Mouse (Mus musculus): ENCODE measurements at regions not wholly inside any gene's neighbourhood (a gene's known extent, or its start where the extent isn't known, plus 50 kb on each side); places are given as distances from the start of the nearest gene placed in this dataset.

DNA sequence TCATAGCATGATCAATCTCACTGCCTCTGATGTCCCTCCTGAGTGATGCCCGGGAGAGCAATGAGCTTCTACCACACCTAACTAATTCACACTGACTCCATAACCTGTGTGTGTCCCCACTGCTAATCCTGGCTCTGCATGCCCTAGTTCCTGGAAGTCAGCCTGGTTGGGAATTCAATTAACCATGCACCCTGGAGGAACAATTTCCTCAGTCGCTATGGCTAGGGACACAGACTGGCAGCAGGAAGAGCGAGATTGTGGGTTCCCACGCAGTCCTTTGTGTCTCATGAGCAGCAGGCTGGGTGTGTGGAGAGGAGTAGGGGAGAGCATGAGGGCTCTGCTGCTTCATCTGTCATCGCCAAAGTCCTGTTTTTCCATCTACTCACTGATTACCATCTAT lies 116.7 kb upstream of the Agap1 start:
- 79% methylated on average over 5 of the region's 5 CpGs for WGBS
- Histone ChIP-seq H3K27me3 (no peaks in the 10 kb centered on the region), H3K4me1 (no peaks in the 10 kb centered on the region), H3K9me3 (no peaks in the 10 kb centered on the region), H3K4me3 (no peak overlapping the region), H3K36me3 (no peaks in the 10 kb centered on the region), H3K27ac (replicated peaks) (no peak overlapping the region), H3K4me2 (replicated peaks) (no peak overlapping the region), H3K9ac (replicated peaks) (no peak overlapping the region)
- ATAC-seq (replicated peaks): no peak

DNA sequence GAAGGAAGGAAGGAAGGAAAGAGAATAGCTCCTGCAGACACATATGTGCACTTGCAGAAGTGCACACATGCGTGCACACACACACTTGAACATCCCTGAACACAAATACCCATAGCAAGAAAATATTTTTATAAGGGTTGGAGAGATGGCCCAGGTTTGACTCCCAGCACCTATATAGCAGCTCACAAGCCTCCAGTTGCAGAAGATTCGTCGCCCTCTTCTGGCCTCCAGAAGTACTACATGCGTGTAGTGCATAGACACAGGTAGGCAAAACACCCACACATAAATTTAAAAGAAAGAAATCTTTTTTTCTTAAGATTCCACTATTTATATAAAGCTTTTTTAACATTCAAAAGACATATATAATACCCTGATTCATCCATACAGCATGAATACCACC lies 111.8 kb upstream of the Agap1 start:
- Histone ChIP-seq H3K36me3 (no peaks in the 10 kb centered on the region), H3K9me3 (no peaks in the 10 kb centered on the region), H3K9ac (replicated peaks) (no peak overlapping the region), H3K4me2 (replicated peaks) (no peak overlapping the region), H3K27ac (replicated peaks) (no peak overlapping the region), H3K27me3 (no peaks in the 10 kb centered on the region), H3K4me1 (no peaks in the 10 kb centered on the region), H3K4me3 (no peak overlapping the region)
- ATAC-seq (replicated peaks): no peak
- 47% methylated on average over 4 of the region's 4 CpGs for WGBS

DNA sequence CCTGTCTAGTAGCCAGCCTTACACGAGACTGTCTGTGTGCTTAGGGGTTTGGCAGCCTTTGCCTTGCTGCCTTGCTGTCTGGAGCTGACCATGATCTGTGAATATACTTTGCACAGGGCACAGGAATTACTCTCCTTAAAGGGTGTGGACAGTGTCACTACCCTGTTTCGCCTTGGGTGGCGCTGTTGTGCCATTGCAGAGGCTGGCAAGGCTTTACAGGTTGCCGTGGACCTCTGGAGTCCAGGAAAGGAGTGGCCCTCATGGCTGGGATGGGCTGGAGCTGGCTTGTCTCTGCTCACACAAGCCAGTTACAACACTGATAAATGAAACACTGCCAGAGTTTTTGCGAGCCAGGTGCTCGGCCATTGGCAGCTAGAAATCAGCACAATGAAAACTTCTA lies 110.1 kb upstream of the Agap1 start:
- Histone ChIP-seq H3K27ac (replicated peaks) (no peak overlapping the region), H3K27me3 (no peaks in the 10 kb centered on the region), H3K36me3 (no peaks in the 10 kb centered on the region), H3K4me3 (no peak overlapping the region), H3K4me1 (no peaks in the 10 kb centered on the region), H3K9me3 (no peaks in the 10 kb centered on the region), H3K9ac (replicated peaks) (no peak overlapping the region), H3K4me2 (replicated peaks) (no peak overlapping the region)
- no peak for ATAC-seq (replicated peaks)
- 37% methylated on average over 6 of the region's 6 CpGs for WGBS

DNA sequence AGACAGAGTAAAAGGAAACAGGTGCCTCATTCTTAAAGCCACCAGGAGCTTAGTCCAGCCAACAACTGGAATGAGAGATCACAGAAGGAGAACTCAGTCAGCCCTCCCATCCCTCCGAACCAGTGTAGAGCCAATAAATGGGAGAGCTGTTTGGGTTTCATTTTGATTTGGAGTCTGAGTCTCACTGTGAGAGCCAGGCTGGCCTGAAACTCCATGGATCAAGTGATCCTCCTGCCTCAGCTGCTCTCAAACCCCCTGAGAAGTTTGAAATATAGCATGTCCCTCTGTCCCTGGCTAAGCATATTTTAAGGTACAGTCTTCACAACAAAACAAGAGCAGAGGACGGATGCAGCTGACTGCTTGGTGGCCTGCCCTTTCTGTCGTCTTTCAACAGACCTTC lies 107.3 kb upstream of the Agap1 start:
- no peak for ATAC-seq (replicated peaks)
- Histone ChIP-seq H3K4me2 (replicated peaks) (no peak overlapping the region), H3K9ac (replicated peaks) (no peak overlapping the region), H3K4me1 (no peaks in the 10 kb centered on the region), H3K9me3 (no peaks in the 10 kb centered on the region), H3K36me3 (no peaks in the 10 kb centered on the region), H3K27ac (replicated peaks) (no peak overlapping the region), H3K4me3 (no peak overlapping the region), H3K27me3 (no peaks in the 10 kb centered on the region)
- WGBS: 64% methylated on average over 3 of the region's 3 CpGs

DNA sequence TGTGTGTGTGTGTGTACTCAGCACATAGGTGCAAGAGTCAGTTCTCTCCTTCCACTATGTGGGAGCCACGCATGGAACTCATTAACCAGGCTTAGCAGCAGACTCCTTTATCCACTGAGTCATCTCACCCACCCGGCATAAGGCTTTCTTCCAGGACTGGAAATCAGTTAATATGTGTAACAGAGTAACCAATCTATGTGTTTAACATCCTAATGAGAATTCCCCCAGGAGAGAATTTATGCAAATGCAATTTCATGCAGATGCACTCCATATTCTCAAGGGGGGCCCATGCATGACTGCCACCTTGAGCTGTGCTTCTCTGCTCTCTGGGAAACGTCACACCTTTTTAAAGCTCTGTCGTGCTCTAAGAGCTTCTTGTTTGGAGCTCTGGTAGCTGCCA lies 101.7 kb upstream of the Agap1 start:
- no peak for ATAC-seq (replicated peaks)
- Histone ChIP-seq H3K36me3 (no peaks in the 10 kb centered on the region), H3K4me1 (no peaks in the 10 kb centered on the region), H3K9me3 (no peaks in the 10 kb centered on the region), H3K4me2 (replicated peaks) (no peak overlapping the region), H3K27ac (replicated peaks) (no peak overlapping the region), H3K9ac (replicated peaks) (no peak overlapping the region), H3K4me3 (no peak overlapping the region), H3K27me3 (no peaks in the 10 kb centered on the region)
- WGBS: 68% methylated on average over 4 of the region's 4 CpGs

DNA sequence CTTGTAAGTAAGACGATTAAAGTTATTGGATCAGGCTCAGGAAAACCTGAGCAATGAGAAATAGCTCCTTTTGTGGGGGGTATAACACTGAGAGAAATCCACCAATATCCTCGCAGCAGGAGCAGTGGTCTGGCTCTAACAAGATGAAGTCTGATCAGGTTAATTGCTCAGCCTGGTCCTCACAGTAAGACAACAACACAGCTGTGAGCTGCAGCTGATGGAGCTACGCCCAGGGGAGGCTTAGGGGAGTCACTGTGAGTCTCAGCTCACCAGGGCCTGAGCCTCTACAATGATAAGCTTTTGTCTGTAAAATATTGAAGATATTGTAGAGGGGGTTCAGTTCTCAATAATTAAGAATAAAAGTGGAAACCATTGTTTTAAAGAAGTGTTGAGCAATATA lies 95.3 kb upstream of the Agap1 start:
- peaks cover 3% of the 10 kb centered on the region; the same call in 1 of the 2 replicates for H3K4me1 ChIP-seq
- no peak overlapping the region for H3K27ac ChIP-seq (replicated peaks)
- H3K4me2 ChIP-seq (replicated peaks): no peak overlapping the region
- no peaks in the 10 kb centered on the region for H3K9me3 ChIP-seq
- no peak overlapping the region for H3K9ac ChIP-seq (replicated peaks)
- H3K4me3 ChIP-seq: no peak overlapping the region
- 39% methylated on average over 3 of the region's 3 CpGs for WGBS
- H3K27me3 ChIP-seq: no peaks in the 10 kb centered on the region
- no peak for ATAC-seq (replicated peaks)
- no peaks in the 10 kb centered on the region for H3K36me3 ChIP-seq

DNA sequence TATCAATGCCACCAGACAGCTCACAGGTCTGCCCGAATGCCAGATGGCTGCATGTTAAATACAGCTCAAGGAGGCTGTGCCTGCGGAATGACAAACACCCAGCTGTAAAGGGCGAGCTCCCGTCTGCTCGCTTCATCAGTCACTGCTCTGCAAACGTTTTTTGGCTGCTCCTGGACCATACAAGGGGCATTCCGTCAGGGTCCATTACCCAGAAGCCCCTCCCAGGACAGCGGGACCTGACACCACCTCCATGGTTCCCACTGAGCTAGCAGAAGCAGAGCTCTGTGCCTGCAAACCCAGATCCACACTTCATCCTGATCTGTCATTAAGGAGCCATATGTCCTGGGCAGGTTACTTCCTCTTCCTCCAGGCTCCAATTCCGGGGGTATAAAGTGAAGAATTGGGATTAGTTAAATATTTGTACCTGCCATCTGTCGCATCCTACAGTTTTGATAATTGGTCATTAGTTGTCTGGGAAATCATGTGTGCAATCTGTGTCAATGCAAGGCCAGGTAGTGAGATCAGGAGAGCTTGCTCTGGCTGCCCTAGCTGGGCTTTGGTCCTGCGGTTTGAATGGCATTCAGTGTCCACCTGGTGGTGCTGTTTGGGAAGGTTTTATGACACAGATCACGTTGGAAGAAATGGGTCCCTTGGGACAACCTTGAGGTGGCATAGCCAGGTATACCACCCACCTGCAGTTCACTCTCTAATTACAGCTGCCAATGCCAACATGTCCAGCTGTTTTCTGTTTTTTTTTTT lies 89.9 kb upstream of the Agap1 start:
- Histone ChIP-seq H3K27me3 (no peaks in the 10 kb centered on the region), H3K9me3 (no peaks in the 10 kb centered on the region), H3K27ac (replicated peaks) (peak overlapping the region; percentile 53; the same call in 1 of the 2 replicates), H3K9ac (replicated peaks) (no peak overlapping the region), H3K4me3 (no peak overlapping the region), H3K4me1 (peaks cover 8% of the 10 kb centered on the region; the same call in 1 of the 2 replicates), H3K36me3 (no peaks in the 10 kb centered on the region), H3K4me2 (replicated peaks) (no peak overlapping the region)
- peak; percentile 29; the same call in 1 of the 2 replicates for ATAC-seq (replicated peaks)
- 56% methylated on average over 12 of the region's 12 CpGs for WGBS

DNA sequence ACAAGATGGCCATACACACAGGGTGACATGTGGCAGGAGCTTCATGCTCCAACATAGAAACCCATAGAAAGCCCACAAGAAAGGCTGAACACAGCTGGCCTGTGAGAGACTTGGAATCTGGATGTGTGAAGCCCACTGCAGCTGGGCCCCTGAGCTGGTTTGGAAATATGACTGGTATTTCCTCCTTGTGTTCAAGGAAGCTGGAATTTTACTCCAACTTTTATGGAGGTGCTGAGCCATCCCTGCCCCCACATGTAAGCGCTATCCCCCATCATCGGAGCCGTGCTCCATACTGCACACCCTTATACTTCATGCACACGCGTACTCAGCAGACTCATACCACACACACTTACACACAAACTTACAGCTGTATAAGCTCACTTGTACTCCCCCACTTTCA lies 87.7 kb upstream of the Agap1 start:
- ATAC-seq (replicated peaks): no peak
- H3K9ac ChIP-seq (replicated peaks): no peak overlapping the region
- H3K9me3 ChIP-seq: no peaks in the 10 kb centered on the region
- no peaks in the 10 kb centered on the region for H3K36me3 ChIP-seq
- H3K4me2 ChIP-seq (replicated peaks): no peak overlapping the region
- 90% methylated on average over 5 of the region's 5 CpGs for WGBS
- no peak overlapping the region for H3K4me3 ChIP-seq
- no peaks in the 10 kb centered on the region for H3K27me3 ChIP-seq
- H3K4me1 ChIP-seq: peaks cover 8% of the 10 kb centered on the region; the same call in 1 of the 2 replicates
- H3K27ac ChIP-seq (replicated peaks): no peak overlapping the region

DNA sequence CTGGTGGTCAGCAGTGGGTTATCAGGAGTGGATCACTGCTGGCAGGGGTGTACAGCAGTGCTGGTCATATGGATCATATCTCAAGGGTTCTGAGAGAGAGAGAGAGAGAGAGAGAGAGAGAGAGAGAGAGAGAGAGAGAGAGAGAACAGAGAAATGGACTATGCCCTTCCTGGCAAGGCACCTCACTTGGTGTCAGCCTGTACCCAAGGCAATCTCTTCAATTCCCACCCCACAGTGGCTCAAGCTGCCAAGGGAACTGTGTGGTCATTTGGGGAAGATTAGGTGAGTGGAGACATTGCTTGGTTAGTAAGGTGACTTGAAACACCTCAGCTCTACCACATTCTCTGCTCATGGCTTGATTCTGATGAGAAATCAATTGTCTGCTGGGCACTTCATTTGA lies 80.8 kb upstream of the Agap1 start:
- H3K27me3 ChIP-seq: no peaks in the 10 kb centered on the region
- ATAC-seq (replicated peaks): no peak
- H3K4me1 ChIP-seq: no peaks in the 10 kb centered on the region
- H3K9ac ChIP-seq (replicated peaks): no peak overlapping the region
- H3K4me3 ChIP-seq: no peak overlapping the region
- H3K36me3 ChIP-seq: no peaks in the 10 kb centered on the region
- H3K27ac ChIP-seq (replicated peaks): no peak overlapping the region
- no peak overlapping the region for H3K4me2 ChIP-seq (replicated peaks)
- peaks cover 4% of the 10 kb centered on the region; the same call in 1 of the 2 replicates for H3K9me3 ChIP-seq

DNA sequence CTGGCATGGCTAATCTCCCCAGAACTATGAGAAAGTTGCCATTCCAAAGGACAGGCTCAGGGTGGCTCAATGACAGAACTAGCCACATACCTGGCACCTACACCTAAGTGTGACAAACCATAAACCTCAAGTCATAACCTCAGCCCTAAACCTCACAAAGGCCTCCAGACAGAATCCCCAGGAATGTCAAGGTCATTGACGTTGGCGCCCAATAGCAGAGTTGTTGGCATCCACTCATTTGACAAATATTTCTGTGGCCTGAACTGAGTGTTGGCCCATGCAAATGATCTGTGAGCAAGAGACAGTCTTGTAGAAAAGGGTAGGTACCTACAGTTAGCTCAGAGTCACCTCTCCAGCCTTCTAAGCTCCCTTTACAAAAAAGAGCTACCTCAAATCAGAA lies 80.3 kb upstream of the Agap1 start:
- H3K4me2 ChIP-seq (replicated peaks): no peak overlapping the region
- no peaks in the 10 kb centered on the region for H3K4me1 ChIP-seq
- no peak overlapping the region for H3K27ac ChIP-seq (replicated peaks)
- H3K9ac ChIP-seq (replicated peaks): no peak overlapping the region
- H3K36me3 ChIP-seq: no peaks in the 10 kb centered on the region
- ATAC-seq (replicated peaks): no peak
- no peak overlapping the region for H3K4me3 ChIP-seq
- peaks cover 4% of the 10 kb centered on the region; the same call in 1 of the 2 replicates for H3K9me3 ChIP-seq
- H3K27me3 ChIP-seq: no peaks in the 10 kb centered on the region
- WGBS: 92% methylated on average over 2 of the region's 2 CpGs

DNA sequence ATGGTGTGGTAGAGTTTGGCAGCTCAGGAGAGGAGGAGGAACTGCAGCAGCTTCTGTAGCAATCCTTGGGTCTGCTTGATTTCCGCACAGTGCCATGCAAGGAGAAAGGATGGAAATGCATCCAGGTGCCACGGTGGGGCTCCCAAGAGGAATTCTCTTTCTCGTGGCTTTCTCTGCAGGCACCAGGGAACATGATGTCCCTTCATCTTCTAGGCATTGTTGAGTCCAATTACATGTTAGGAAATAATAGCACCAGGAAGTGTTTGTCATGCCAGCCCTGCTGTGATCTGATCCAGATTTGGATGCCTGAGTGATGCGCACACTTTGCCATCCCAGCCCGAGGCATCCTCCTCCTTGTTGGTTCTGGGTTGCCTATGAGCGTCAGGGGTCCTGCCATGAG lies 72.6 kb upstream of the Agap1 start:
- Histone ChIP-seq H3K9me3 (peaks cover 4% of the 10 kb centered on the region; the same call in 1 of the 2 replicates), H3K9ac (replicated peaks) (no peak overlapping the region), H3K4me3 (no peak overlapping the region), H3K27ac (replicated peaks) (no peak overlapping the region), H3K36me3 (no peaks in the 10 kb centered on the region), H3K4me1 (no peaks in the 10 kb centered on the region), H3K4me2 (replicated peaks) (no peak overlapping the region), H3K27me3 (no peaks in the 10 kb centered on the region)
- WGBS: 83% methylated on average over 6 of the region's 6 CpGs
- no peak for ATAC-seq (replicated peaks)

DNA sequence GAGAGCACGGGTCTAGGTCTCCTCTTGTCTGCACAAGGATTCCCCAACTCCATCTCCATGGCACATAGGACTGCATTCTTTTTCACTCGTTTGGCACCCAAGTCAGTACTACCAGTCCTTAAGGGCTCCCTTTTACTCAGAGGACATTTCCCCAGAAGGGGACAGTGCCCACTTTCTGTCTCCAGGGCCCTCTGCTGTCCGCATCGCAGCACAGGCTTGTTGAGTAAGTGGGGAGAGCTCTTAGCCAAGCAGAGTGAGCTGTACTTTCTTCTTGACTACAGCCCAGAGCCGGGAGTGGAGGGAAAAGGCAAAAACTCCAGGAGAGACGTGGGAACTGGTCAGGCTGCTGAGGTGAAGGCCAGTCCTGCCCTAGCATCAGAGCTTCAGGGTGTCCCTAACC lies 69.5 kb upstream of the Agap1 start:
- no peak for ATAC-seq (replicated peaks)
- WGBS: 75% methylated on average over 6 of the region's 6 CpGs
- Histone ChIP-seq H3K27me3 (no peaks in the 10 kb centered on the region), H3K4me1 (no peaks in the 10 kb centered on the region), H3K9me3 (no peaks in the 10 kb centered on the region), H3K9ac (replicated peaks) (no peak overlapping the region), H3K36me3 (no peaks in the 10 kb centered on the region), H3K27ac (replicated peaks) (no peak overlapping the region), H3K4me2 (replicated peaks) (no peak overlapping the region), H3K4me3 (no peak overlapping the region)

DNA sequence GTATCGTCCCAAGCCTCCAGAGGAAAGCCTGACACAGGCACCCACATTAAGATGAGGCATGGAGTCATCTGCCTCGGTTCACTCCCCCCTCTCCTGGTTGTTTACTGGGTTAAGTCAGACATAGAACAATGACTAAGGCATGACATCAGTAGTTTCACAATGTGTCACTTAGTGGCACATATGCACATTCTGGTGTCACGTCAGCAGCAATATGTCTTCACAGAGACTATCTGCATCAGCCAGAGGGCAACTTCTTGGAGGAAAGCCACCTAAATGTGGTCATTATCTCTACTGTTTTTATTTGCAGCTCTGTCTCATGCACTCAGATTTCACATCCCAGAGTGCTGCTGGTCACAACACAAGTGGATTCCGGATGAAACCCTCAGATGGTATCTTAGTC lies 61.9 kb upstream of the Agap1 start:
- Histone ChIP-seq H3K27me3 (no peaks in the 10 kb centered on the region), H3K9me3 (no peaks in the 10 kb centered on the region), H3K4me1 (no peaks in the 10 kb centered on the region), H3K36me3 (no peaks in the 10 kb centered on the region), H3K27ac (replicated peaks) (no peak overlapping the region), H3K9ac (replicated peaks) (no peak overlapping the region), H3K4me3 (no peak overlapping the region), H3K4me2 (replicated peaks) (no peak overlapping the region)
- 83% methylated on average over 4 of the region's 4 CpGs for WGBS
- ATAC-seq (replicated peaks): no peak
